Mouse (Mus musculus) brain, embryonic 14.5 days (tissue): Measurements from ENCODE around the gene Gabrb2.

Source experiments
- CTCF ChIP-seq: fragments of 200-500 bp; IDR thresholded peaks from 2 replicates; pipeline ENCODE4 v1.5.1; 2012; ENCODE audit warnings: inconsistent platforms, mild to moderate bottlenecking, moderate library complexity, borderline replicate concordance; ENCODE audit not compliant: insufficient read depth, insufficient read length; ENCODE audit errors: extremely low read depth
- POLR2A ChIP-seq: fragments of 200-500 bp; IDR thresholded peaks from 2 replicates; pipeline ENCODE4 v1.6.1; 2012; ENCODE audit warnings: mild to moderate bottlenecking, inconsistent platforms, borderline replicate concordance; ENCODE audit not compliant: poor library complexity, insufficient read depth, insufficient read length, severe bottlenecking; ENCODE audit errors: extremely low read depth

- TF ChIP-seq POLR2A (no peak), CTCF (no peak)
These were observed 29.4 kb downstream of the Gabrb2 start for GRCm38 (mm10) chr11:42448929-42449328.
